Mouse (Mus musculus): Measurements from ENCODE around the gene Gad2. TPM values are rescaled to one million over a fixed set of nuclear protein-coding genes. Genes with fewer than 3 reads are reported as not detected.

Gene Gad2
- polyA plus RNA-seq, 1 experiment from 2014 or later, result not detected

DNA sequence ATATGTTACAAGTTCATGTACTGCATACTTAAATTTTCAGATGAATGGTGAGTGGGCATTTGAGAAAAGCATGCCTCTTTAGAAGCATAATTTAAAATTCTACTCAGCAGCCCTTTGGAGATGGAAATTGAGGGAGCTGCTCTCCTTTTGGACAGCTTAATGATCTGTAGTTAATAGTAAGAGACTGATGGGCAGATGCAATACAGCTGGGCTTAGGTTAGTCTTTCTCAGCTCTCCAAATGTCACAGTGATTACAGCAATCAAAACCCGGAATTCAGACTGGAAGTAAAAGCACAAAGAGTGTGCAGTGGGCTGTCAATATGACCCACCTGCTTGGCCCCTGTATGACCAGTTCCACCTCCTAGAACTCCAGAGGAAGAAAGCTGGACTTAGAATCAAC, 24.1 kb downstream of the Gad2 start:
- no peak for DNase-seq (ENCODE audit: low spot score)

DNA sequence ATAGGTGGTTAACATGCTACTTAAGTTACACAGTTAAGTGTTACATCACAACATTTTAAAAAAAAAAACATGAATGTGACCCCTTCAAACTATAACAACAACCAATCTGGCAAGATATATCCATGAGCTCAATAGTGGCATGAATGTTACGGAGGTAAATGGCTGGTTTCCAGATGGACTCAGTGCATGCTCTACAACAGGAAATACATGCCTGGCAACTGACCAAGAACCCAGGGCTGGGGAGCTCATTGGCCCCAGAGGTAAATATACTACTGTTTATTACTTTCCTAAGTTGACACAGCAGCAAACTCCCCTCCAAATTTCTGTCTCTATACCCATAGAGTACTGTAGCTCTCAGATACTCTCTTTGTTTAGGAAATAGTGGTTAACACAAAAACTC, 26.4 kb downstream of the Gad2 start:
- DNase-seq (ENCODE audit: low spot score), result no peak

DNA sequence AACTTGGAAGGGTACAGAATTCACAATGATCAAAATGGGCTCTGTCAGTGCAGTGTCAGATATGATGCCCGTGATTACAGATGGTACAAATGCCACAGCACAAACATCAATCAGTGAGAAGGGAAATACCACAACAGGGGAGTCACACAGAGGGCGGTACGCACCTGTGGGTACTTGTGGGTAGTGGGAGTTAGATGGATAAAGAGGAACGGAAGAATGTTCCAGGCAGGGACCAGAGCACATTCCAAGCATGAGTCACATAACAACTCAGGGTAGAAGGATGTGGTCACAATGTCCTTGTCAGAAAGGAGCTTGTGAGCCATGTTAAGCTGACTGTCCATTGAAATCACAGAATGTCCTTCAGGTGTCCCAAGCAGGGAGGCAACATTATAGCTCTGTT, 29.8 kb downstream of the Gad2 start:
- no peak for DNase-seq (ENCODE audit: low spot score)

DNA sequence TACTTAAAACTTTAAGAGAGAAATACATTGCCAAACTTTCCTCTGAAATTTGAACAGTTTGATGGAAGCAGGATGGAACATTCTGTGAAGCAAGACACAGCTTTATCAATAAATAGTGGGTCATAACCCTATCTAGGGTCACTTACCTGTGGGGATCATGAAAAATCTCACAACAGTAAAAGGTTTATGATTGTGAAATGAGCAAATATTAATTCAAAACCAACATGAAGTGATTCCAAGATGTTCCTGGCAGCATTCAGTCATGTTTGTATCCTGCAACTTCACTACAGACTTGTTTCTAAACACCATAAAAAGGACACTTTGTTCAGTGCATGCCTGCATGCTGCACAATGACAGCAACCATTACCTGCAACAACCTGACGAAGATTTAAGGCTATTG, 41.7 kb downstream of the Gad2 start:
- no peak for DNase-seq (ENCODE audit: low spot score)

DNA sequence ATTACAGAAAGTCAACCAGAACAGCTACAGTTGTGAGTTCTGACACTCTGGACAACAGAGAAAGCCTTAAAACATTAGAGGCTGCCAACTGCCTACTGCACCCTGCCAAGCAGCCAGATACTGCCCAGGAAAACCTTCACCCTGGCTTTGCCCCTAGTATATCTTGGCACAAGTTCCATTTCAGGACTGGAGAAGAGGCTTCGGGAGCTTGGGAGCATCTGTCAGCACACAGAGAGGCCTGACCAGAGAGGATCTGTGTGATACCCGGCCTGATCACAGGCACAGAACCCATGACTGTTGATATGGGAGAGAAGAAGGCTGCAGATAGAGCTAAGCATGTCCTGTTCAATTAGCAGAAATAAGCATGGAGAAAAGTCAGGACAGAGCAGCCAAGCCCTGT, 48.4 kb downstream of the Gad2 start:
- no peak for DNase-seq (ENCODE audit: low spot score)

DNA sequence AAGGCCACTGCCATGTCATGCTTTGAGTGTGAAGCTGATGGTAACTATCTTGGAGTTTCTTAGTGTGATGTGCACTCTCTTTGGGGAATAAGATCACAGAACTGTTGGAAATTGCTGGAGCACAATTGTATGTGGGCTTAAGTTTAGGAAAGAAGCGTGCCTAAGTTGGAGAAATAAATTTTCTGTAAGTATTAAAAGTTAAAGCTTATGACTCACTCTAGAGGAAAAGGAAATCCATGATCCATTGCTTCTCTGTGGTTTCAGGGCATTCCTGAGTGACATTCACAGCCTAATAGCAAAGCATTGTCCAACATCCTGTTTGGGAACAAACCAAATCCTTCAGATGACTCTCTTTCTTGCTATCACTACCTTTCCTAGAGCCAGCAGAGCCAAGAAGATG, 49.3 kb downstream of the Gad2 start:
- DNase-seq (ENCODE audit: low spot score), result no peak

DNA sequence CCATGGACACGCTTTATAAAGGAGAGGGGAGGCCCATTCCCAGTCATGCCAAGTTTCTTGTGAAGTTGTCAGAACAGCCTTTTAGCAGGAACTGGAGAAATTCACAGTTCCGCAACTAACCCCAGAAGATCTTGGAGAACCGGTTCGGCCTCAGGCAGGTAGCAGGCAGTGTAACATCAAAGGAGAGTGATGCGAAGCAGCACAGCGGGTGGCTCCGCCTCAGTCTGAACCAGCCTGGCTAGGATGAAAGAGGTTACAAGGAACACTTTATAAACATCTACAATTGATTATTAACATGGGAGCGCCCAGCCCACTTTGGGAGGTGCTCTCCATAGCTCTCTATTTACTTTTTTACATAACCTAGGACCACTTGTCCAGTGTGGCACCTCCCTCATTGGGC, 55.1 kb downstream of the Gad2 start:
- DNase-seq (ENCODE audit: low spot score), result no peak

DNA sequence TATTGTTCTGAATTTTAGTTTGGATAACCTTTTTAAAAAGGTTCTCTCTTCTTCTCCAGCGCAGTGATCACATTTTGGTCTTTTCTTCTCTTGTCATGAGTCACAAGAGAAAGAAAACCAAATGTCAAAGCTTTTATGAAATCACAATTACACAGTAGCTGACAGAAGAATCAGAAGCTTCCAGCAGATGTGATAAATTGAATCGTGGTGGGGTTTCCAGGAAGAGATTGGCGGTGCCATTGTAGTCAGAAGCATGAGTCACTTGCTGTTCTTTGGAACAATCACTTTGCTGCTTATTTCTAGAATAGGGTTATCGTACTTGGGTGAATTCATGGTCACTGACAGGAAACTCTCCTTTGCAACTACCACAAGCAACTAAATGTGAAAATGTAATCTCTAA, 57.9 kb downstream of the Gad2 start:
- no peak for DNase-seq (ENCODE audit: low spot score)

DNA sequence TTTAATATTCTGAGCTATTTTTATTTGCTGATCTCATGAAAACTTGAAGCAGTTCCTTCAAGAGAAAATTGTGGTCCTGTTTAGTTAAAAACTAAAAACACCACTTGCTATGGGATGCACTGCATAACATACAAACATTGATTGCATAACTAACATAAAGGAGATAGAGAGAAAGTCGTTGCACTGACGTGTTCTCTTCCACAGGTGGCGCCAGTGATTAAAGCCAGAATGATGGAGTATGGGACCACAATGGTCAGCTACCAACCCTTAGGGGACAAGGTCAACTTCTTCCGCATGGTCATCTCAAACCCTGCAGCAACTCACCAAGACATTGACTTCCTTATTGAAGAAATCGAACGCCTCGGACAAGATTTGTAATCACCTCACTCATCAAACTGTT, 68.0 kb downstream of the Gad2 start:
- DNase-seq (ENCODE audit: low spot score), result no peak

DNA sequence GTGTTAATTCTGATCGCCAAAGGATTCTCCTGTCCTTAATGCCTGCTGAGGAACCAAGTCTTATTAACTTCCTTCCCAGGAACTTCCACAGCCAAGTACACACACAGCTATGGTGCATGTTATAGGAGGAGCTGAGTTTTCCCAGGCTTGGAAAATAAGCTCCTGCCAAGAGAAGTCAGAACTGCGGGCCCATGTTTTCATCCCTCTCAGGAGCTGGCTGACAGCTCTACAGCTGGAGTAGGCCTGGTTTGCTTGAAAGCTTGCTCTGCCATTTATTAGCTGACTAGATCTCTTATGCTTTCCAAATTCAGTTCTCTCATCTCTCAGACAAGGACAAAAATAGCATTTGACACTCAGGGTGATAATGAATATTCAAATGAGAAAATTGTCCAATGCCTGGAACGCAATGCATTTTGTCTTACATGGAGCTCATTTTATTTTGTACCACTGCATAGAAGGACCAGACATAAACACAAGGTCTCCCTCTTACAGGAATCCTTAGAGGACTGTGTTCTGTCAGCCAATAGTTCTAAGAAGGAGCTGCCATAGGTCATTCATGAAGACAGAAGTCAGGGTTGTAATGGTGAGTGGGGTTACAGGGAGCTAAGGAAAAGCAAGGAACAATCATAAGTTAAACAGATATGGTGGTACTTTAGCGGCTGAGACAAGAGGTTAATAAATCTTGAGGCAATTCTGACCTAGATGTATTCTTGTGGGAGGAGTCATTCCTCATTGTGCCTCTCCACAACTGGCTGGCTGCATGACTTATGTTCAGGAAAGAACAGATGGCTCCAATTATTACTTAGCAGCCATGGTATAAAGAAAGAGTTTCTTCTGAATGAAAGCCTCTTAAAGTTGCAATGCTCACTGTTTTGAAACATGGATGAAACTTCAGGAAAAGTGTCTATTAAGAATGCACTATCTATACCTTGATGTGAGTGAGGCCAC, 83.0 kb downstream of the Gad2 start:
- DNase-seq (ENCODE audit: low spot score), result no peak

DNA sequence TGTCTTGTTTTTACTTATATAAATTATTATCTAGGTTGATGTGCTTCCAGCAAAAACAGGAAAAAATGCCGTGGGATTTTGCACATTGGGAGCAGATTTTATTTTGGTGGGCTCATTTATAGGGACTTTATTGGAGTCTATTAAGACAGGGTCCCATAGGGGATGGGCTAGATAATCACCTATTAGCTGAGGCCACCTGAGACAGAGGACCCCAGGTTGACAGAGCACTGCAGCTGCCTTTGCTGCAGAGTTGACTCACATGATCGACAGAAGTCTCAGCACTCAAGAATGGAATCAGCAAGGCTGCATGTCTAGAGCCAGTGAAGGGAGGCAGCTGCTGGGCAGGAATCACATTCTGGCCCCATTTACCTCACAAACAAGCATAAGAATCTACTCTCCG, 84.2 kb downstream of the Gad2 start:
- no peak for DNase-seq (ENCODE audit: low spot score)

DNA sequence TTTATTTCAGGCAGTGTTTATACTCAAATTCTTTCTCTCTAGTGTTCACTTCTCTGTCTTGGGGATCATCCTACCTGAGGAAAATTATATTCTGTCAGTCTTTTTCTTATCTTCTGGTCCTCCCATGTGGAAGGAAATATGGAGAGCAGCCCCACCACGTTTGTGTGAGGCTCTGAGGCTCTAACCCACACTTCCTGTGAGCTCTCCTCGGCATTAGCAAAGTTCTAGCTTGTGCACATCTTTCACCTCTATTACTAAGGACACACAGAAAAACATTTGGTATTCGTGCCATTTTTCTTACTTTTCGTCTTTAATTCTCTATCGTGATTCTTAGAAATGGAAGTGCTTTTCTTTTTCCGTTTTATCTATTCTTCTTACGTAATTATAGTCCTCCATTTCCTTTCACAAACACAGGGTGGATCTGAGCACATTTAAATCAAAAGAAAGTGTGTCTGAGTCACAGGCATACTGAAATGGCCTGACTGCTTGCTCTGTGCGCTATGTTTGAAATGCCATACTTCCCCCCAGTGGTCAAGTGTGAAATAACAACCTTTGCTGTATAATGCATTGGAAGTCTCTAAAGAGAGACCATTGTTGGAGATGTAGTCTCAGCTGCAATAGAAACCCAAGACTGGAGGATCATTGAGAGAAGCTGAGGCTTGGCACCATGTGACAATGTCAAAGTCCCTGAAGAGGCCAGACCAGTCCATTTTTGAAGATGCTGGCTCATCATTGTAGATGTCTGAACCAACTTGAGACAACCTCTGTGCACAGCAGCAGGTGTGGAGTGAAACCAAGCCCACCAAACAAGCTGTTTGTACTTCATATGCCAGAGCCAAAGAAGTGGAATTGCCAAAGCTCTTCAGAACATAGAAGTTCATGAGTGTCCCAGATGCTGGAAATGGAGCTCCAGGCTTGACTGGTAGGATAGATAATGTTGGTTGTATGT, 99.8 kb downstream of the Gad2 start:
- DNase-seq (ENCODE audit: low spot score), result peak; percentile 90

DNA sequence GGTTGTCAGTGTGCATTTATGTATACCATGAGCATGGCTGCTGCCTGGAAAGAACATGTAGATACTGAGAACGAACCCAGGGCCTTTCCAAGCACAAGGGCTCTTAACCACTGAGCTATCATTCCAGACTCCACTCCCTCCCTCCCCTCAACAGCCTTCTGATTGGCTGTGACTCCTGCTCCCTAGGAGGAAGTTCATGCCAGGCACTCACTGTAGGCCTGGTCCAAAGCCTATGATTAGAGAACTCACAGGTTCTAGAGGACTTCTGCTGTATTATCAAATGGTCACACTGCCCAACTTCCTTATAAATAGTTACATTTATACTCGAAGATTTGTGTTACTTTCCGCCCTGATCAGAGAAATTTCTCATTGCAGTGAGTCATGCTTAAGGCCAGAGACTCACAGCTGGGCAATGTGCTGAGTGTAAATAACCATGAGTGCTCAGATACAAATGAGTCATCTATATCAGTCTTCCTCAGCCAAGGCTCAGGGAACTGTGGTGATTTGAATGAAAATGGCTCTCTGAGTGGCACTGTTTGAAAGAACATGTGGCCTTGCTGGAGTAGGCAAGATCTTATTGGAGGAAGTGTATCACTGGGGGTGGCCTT, 102.0 kb downstream of the Gad2 start:
- no peak for DNase-seq (ENCODE audit: low spot score)

DNA sequence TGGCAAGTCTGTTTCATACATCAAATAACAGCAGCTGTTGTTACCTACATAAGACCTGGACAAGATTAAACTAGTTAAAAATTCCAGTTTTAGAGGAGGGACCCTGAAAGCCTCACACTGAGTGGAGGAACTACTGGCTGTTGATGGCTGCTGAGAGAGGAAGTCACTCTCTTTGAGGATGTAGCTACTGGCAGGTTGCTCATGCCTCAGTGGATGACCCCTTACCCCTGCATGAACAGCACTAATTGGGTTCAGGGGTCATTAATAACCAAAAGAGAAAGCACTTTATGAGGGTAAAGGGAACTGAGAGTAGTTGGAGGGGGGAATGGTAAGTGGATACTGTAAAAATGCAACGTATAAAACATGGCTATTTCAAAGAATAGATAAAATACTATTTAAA, 105.1 kb downstream of the Gad2 start:
- DNase-seq (ENCODE audit: low spot score), result no peak

DNA sequence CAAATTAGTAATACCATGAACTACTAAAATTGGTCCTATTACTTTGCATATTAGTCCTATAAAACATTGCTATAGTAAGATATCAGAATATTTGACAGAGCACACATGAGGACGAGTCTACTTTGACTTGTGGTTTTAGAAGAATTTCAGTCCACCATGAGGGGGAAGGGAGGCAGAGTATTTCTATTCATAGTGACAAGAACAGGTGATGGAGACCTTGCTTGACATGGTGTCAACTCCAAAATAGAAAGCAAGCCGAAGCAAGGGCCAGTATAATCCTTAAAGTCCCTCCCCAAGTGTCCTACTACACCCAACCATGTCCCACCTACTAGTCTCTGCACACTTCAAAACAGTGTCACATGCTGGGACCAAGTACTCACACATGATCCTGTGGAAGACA, 114.1 kb downstream of the Gad2 start:
- no peak for DNase-seq (ENCODE audit: low spot score)

DNA sequence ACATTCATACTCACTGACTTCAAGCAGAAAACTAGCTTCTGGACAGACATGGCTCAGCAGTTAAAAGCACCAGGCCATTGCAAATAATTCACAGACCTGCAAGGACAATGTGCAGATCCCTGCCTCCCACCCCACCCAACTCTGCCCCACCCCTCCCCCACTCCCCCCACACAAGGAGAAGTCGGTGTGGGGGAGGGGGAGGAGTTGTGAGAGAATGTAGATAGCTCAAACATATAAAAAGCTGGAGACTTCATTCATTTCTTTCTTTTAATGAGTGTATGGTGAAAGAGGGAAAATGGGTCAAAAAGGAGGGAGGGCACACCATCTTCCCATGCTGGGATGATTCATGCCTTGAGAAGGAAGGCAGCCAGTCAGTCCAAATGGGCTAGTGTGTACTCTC, 117.4 kb downstream of the Gad2 start:
- DNase-seq (ENCODE audit: low spot score), result no peak

DNA sequence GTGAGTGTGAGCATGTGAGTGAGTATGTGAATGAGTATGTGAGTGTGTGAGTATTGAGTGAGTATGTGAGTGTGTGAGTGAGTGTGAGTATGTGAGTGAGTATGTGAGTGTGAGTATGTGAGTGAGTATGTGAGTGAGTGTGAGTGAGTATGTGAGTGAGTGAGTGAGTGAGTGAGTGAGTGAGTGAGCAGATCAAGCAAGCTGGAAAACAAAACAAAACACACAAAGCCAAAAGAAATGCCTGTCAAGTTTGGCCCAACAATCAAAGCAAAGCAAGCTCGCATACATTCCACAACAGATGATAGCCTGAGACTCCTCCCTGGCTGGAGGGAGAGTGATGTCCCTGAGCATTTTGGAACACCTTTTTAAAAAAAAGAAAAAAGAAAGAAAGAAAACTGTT, 118.4 kb downstream of the Gad2 start:
- DNase-seq (ENCODE audit: low spot score), result no peak

DNA sequence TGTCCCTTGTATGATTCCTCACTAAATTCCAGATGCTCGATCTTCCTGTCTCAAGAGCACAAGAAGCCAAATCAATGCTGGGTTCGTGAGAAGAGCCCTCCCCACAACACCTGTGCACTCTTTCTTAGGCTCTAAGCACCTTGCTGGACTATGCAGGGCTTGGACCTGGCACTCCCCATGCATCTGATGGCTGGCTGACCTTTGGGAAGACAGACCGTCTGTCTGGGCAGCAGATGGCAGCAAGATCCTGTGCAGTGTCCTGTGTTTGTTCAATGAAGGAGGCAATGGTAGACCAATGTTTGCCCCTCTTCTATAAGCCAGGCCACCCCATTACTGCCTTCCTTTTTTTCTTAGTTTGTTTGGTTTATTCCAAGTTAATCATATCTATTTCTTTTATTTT, 119.2 kb downstream of the Gad2 start:
- no peak for DNase-seq (ENCODE audit: low spot score)

All from thymus, postnatal 0 days (tissue).